Mouse (Mus musculus): ENCODE measurements around the gene Gm17657. TPM values are rescaled to one million over a fixed set of nuclear protein-coding genes. Genes with fewer than 3 reads are reported as not detected.
A peak's percentile ranks its signal among the peaks of the same experiment; 100 is the strongest.

The Gm17657 gene
- total and polyA plus RNA-seq, 3 experiments, result 0.20 to 0.21 TPM; not detected in 1

DNA sequence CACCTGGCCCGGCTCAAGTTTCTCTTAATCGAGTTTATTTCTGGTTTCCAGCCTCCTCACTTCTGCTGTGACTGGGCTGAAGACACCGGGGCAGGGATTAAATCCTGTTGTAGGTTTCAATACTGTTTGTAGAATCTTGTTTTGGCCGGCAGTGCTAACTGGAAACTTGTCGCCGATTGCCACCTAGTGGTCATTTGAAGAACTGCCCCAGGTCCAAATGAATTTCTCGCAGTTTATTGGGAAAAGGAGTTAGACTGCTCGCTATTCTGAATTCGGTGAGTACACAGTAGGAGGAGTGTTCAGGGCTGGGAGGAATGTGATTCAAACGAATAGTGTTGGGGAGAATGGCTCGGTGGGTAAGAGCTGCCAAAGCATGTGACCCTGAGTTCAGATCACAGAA is 35.0 kb downstream of the Gm17657 start (continued):
- TF ChIP-seq MXI1 (IDR thresholded peaks at IDR 0.05; ENCODE audit: low read depth, low read length), result no peak
- TF ChIP-seq JUND (conservative IDR thresholded peaks at IDR 0.05; ENCODE audit: low read depth, low read length), result 0 out of 2 replicates have a peak, but pooled peaks have one; percentile 6
- no peak for TF ChIP-seq PAX5 (IDR thresholded peaks at IDR 0.05; ENCODE audit: low read length)
- TF ChIP-seq USF2 (conservative IDR thresholded peaks at IDR 0.05; ENCODE audit: low read depth, low read length), result no peak
- no peak for TF ChIP-seq TBP (conservative IDR thresholded peaks at IDR 0.05; ENCODE audit: low read depth, low read length)

DNA sequence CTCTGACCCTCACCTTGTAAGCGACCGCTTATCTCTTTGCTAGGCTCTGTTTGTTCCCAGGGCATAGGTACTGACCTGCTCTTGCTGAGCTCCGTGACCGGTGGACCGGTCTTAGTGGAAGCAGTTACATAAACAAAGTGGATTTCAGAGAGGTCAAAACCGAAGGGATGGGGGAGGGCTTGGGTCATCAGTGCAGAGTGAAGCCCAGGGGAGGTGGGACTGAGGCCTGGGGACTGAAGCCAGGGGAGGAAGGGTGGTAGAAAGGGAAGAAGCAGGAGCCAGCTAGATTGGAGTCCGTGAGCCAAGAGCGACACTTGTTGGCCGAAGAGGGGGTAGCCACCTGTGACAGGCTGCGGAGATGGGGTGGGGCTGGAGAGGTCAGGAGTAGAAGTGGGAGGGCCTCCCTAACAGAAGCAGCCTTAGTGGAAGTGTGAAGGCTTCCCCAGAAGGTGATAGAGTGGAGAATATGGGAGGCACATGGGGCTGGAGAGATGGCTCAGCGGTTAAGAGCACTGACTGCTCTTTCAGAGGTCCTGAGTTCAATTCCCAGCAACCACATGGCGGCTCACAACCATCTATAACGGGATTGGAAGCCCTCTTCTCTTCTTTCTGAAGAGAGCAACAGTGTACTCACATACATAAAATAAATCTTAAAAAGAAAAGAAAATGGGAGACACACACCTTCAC is 36.3 kb downstream of the Gm17657 start:
- H3K4me1 ChIP-seq (ENCODE audit: control insufficient read depth in 1 of 2, insufficient read depth in 2 of 2), result peaks cover 12 to 48% of the 10 kb centered on the region in 2 experiments
- no peaks in the 10 kb centered on the region for H3K9me3 ChIP-seq (replicated peaks; ENCODE audit: low read length)
- H3K9ac ChIP-seq (ENCODE audit: insufficient read depth, low read depth), result no peak overlapping the region
- H3K27ac ChIP-seq (ENCODE audit: insufficient read depth, low read depth), result peak overlapping the region; percentile 34; the same call in 1 of the 2 replicates
- dilution Hi-C loops (cut with MboI; ENCODE audit: extremely low pct_ligation_motif_present, extremely low pct_unique_long_range_greater_than_20kb, low sequenced_read_pairs) (no loop called here), in situ Hi-C loops (cut with MboI; ENCODE audit: low pct_ligation_motif_present, low pct_unique_long_range_greater_than_20kb, low sequenced_read_pairs) (loop anchor here (5.0 kb wide), 2 partner anchors 251 to 336 kb away; partner anchors contain the start of gene Ppil1)
- DNase-seq (ENCODE audit: extremely low read depth), result peak; percentile 88
- no peak overlapping the region for H3K4me3 ChIP-seq (replicated peaks in 1 of 3; ENCODE audit: low read depth in 2 of 3, low read length in 2 of 3, poor library complexity in 1 of 3)
- peak overlapping the region; percentile 18; the same call in 1 of the 2 replicates for H3K4me2 ChIP-seq (ENCODE audit: insufficient read depth, low read depth, poor library complexity, severe bottlenecking)
- TF ChIP-seq ZMIZ1 (IDR thresholded peaks at IDR 0.05; ENCODE audit: low read depth, low read length) (no peak), CHD1 (IDR thresholded peaks at IDR 0.05; ENCODE audit: low read depth, low read length) (no peak), SMC3 (IDR thresholded peaks at IDR 0.05; ENCODE audit: low read depth, low read length) (peak; percentile 99), TBP (conservative IDR thresholded peaks at IDR 0.05; ENCODE audit: low read depth, low read length) (peak; percentile 97), JUN (IDR thresholded peaks at IDR 0.05; ENCODE audit: insufficient read depth, low read depth, low read length) (no peak), MAZ (IDR thresholded peaks at IDR 0.05; ENCODE audit: low read depth, low read length) (peak; percentile 90), RAD21 (IDR thresholded peaks at IDR 0.05; ENCODE audit: low read depth, low read length) (peak; percentile 100), TCF12 (IDR thresholded peaks at IDR 0.05; ENCODE audit: low read depth, low read length) (peak; percentile 60), MAX (IDR thresholded peaks at IDR 0.05; ENCODE audit: low read length) (peak; percentile 38; the same call in 1 of the 2 replicates), ELF1 (IDR thresholded peaks at IDR 0.05; ENCODE audit: low read depth, low read length) (peak; percentile 68), EP300 (IDR thresholded peaks at IDR 0.05; ENCODE audit: low read length) (0 out of 2 replicates have a peak, but pooled peaks have one; percentile 18), MAFK (IDR thresholded peaks at IDR 0.05; ENCODE audit: insufficient replicate concordance, low read length) (no peak), PAX5 (IDR thresholded peaks at IDR 0.05; ENCODE audit: low read length) (no peak), NRF1 (IDR thresholded peaks at IDR 0.05; ENCODE audit: low read depth, low read length) (peak; percentile 21; the same call in 1 of the 2 replicates), BHLHE40 (IDR thresholded peaks at IDR 0.05; ENCODE audit: low read depth, low read length) (peak; percentile 57), MYC (IDR thresholded peaks at IDR 0.05; ENCODE audit: low read depth, low read length) (peak; percentile 78), NELFE (IDR thresholded peaks at IDR 0.05; ENCODE audit: low read depth, low read length) (peak; percentile 59; the same call in 1 of the 2 replicates), HCFC1 (IDR thresholded peaks at IDR 0.05; ENCODE audit: low read depth, low read length) (peak; percentile 38; the same call in 1 of the 2 replicates), ZC3H11A (IDR thresholded peaks at IDR 0.05; ENCODE audit: low read depth, low read length) (peak; percentile 99), IRF4 (IDR thresholded peaks at IDR 0.05; ENCODE audit: low read depth, low read length) (peak; percentile 76), MXI1 (IDR thresholded peaks at IDR 0.05; ENCODE audit: low read depth, low read length) (peak; percentile 76; the same call in 1 of the 2 replicates), JUND (conservative IDR thresholded peaks at IDR 0.05; ENCODE audit: low read depth, low read length) (no peak), ZKSCAN1 (IDR thresholded peaks at IDR 0.05; ENCODE audit: borderline replicate concordance, low read depth, low read length) (no peak), KAT2A (IDR thresholded peaks at IDR 0.05; ENCODE audit: insufficient replicate concordance, low read length) (no peak), CHD2 (IDR thresholded peaks at IDR 0.05; ENCODE audit: low read length) (peak; percentile 86), POLR2A (IDR thresholded peaks at IDR 0.05; ENCODE audit: low read depth, low read length) (peak; percentile 50), MEF2A (IDR thresholded peaks at IDR 0.05; ENCODE audit: borderline replicate concordance, low read depth, low read length) (peak; percentile 81), CTCF (conservative IDR thresholded peaks at IDR 0.05 in 1 of 2, IDR thresholded peaks at IDR 0.05 in 1 of 2; ENCODE audit: low read depth in 2 of 2, low read length in 2 of 2) (peak; percentile 24 to 99; a peak in 3 of 4 replicates), ZNF384 (IDR thresholded peaks at IDR 0.05; ENCODE audit: low read depth, low read length) (0 out of 2 replicates have a peak, but pooled peaks have one; percentile 44), SIN3A (IDR thresholded peaks at IDR 0.05; ENCODE audit: low read length) (peak; percentile 89)
- no peaks in the 10 kb centered on the region for H3K36me3 ChIP-seq (replicated peaks in 1 of 2; ENCODE audit: control insufficient read depth in 1 of 2, insufficient read depth in 1 of 2, low read length in 1 of 2)
- H3K27me3 ChIP-seq (replicated peaks), result no peaks in the 10 kb centered on the region
- no peaks in the 10 kb centered on the region for H3K79me2 ChIP-seq (replicated peaks; ENCODE audit: control insufficient read depth, extremely low read depth, insufficient read depth, poor library complexity, severe bottlenecking)

All from CH12.LX (cell line).